Mouse (Mus musculus) kidney, embryonic 16.5 days (tissue): ENCODE measurements around the gene Mbnl2. TPM values are rescaled to one million over a fixed set of nuclear protein-coding genes. Genes with fewer than 3 reads are reported as not detected.

Experiments used
- ATAC-seq: fragments of 200-750 bp; cut with Nextera tagmentation; 2 replicates; pipeline ENCODE4 v1.8.0; 2017; ENCODE audit warnings: moderate TSS enrichment; ENCODE audit not compliant: low FRiP score, low TSS enrichment
- H3K27ac ChIP-seq: fragments of 300-500 bp; sonication (generic); 2 replicates; pipeline ENCODE4 v1.5.1; 2014; ENCODE audit warnings: low read length
- H3K27me3 ChIP-seq: fragments of 300-500 bp; sonication (generic); 2 replicates; pipeline ENCODE4 v1.6.1; 2014; ENCODE audit warnings: low read length, control low read depth, mixed read lengths; ENCODE audit not compliant: insufficient read depth
- H3K36me3 ChIP-seq: fragments of 300-500 bp; sonication (generic); 2 replicates; pipeline ENCODE4 v1.6.1; 2014; ENCODE audit warnings: low read length, control low read depth, mixed read lengths; ENCODE audit not compliant: insufficient read depth
- H3K4me1 ChIP-seq: fragments of 300-500 bp; sonication (generic); 2 replicates; pipeline ENCODE4 v1.6.1; 2014; ENCODE audit warnings: low read length, control low read depth, mixed read lengths; ENCODE audit not compliant: insufficient read depth
- H3K4me2 ChIP-seq: fragments of 300-500 bp; sonication (generic); replicated peaks from 2 replicates; pipeline ENCODE4 v1.6.1; 2014; ENCODE audit warnings: low read depth, low read length
- H3K4me3 ChIP-seq: fragments of 300-500 bp; sonication (generic); 2 replicates; pipeline ENCODE4 v1.5.1; 2014; ENCODE audit warnings: mild to moderate bottlenecking, low read length
- H3K9ac ChIP-seq: fragments of 300-500 bp; sonication (generic); replicated peaks from 2 replicates; pipeline ENCODE4 v1.6.1; 2014; ENCODE audit warnings: low read length
- H3K9me3 ChIP-seq: fragments of 300-500 bp; sonication (generic); 2 replicates; pipeline ENCODE4 v1.6.1; 2016; ENCODE audit warnings: low read length, control low read depth
- WGBS: fragments of 180-500 bp; shearing (Covaris S2); extraction: QIAGEN DNeasy Blood & Tissue Kit; methylation state at CpG from one replicate; pipeline ENCODE4 v1.1.7; 2014; 5-methylcytosine and 5-hydroxymethylcytosine counted together
- polyA plus RNA-seq: library from polyadenylated mRNA; unstranded; fragments of >200 nt; fragmentation: Nextera tagmentation; extraction: Ambion mirVana; gene quantifications from 2 replicates; pipeline ENCODE4 v1.2.1, GENCODE M21; 2015

The Mbnl2 gene
- polyA plus RNA-seq, 1 experiment from 2014 or later = 103 TPM

DNA sequence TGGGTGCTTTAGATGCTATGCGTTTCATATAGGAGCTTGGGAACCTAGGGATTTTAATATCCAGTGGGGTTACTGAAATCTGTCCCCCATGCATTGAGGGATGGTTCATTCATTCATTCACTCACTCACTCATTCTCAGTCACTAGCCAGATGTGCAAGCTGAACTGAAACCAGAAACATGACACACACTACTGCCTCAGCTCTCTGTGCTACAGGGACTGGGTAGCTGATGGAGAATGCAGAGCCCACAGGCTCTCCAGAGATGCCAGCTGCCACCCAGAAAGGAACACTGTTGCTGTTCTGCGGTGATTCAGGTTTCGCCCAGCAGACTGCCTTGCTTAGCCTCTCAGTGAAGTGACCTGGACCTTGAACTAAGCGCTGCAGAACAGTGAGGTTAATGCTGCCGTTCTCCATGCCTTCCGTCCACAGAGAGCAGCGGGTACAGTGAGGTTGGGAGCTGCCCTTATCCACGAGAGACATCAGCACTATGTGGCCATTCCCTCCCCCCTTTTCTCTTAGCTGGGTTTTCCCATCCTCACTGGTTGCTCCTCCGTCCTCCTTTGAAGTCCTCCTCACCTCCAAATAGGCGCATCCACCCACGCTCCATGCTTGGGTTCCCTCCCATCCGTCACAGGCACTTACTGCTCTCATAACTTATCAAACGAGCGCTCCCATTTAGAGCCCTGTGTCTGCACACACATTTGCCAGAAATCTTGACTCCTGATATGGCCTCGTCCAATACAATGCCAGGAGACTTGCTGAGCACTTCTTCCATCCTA is 58.2 kb downstream of the Mbnl2 start:
- Histone ChIP-seq H3K9me3 (no peaks in the 10 kb centered on the region), H3K4me2 (no peak overlapping the region), H3K4me1 (peaks cover 65% of the 10 kb centered on the region), H3K4me3 (no peak overlapping the region), H3K9ac (no peak overlapping the region), H3K27ac (0 out of 2 replicates have a peak overlapping the region, but pooled peaks have one; percentile 21), H3K36me3 (peaks cover 6% of the 10 kb centered on the region; the same call in 1 of the 2 replicates), H3K27me3 (no peaks in the 10 kb centered on the region)
- ATAC-seq = no peak
- 62% methylated on average over 15 of the region's 15 CpGs for WGBS

DNA sequence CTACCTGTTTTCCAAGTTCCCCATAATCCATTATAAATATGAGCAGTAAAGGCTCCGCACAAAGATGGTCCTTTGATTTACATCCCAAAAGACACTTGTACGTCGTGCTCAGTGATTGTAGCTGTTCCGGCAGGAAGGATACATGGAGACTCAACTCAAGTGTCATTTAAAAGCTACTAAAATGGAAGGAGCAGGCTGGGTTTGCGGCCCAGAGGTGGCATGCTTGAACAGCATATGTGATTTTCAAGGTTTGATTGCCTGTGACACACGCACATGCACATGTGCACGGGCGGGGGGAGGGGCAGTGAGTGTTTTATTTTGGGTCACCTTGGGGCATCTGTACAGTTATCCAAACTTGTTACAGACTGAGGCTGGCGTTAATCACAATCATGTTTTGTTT is 59.9 kb downstream of the Mbnl2 start:
- H3K9me3 ChIP-seq = no peaks in the 10 kb centered on the region
- no peak overlapping the region for H3K9ac ChIP-seq
- ATAC-seq = no peak
- peaks cover 64% of the 10 kb centered on the region for H3K4me1 ChIP-seq
- H3K4me2 ChIP-seq = no peak overlapping the region
- WGBS = 48% methylated on average over 9 of the region's 9 CpGs
- H3K27ac ChIP-seq = no peak overlapping the region
- no peak overlapping the region for H3K4me3 ChIP-seq
- no peaks in the 10 kb centered on the region for H3K27me3 ChIP-seq
- H3K36me3 ChIP-seq = peaks cover 6% of the 10 kb centered on the region; the same call in 1 of the 2 replicates

DNA sequence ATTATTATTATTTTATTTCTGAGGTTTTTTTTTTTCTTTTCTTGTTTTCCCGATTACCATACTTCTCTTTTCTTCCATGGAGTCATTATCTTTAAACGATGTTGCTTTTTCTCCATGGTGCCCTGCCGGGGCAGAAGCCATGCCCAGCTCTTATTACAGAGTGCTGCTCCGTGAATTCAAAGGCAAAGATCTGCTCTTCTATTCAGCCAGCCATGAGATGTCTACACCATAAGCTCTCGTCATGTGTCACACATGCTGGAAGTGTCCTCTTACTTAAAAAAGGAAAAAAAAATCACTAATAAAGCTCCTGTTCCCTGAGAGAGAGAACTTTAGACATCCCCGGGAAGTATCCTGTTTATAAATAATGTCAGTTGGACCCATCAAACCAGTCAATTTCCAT is 60.4 kb downstream of the Mbnl2 start:
- Histone ChIP-seq H3K27ac (peak overlapping the region; percentile 70), H3K4me1 (peaks cover 59% of the 10 kb centered on the region), H3K9ac (no peak overlapping the region), H3K4me2 (no peak overlapping the region; the same call in 1 of the 2 replicates), H3K27me3 (no peaks in the 10 kb centered on the region), H3K9me3 (no peaks in the 10 kb centered on the region), H3K4me3 (no peak overlapping the region), H3K36me3 (peaks cover 4% of the 10 kb centered on the region; the same call in 1 of the 2 replicates)
- 31% methylated on average over 6 of the region's 6 CpGs for WGBS
- peak; percentile 53; the same call in 1 of the 2 replicates for ATAC-seq

DNA sequence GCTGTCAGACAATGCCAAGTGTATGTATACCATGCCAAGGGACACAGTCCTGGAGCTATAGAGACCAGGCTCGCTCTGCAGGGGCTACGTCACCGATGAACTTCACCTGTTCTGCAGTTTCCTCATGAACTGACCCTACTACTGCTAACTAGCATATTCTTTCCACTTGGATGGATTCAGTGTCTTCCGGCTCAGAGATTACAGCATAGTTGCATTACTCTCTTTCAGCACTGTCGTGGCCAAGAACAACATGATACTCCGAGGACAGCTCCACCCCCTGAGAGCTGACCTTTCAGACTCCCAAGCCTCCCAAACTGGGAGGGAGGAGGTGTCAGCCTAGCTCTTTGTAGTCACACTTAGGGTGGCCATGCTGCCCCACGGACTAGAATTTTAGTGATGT is 60.9 kb downstream of the Mbnl2 start:
- peaks cover 56% of the 10 kb centered on the region for H3K4me1 ChIP-seq

DNA sequence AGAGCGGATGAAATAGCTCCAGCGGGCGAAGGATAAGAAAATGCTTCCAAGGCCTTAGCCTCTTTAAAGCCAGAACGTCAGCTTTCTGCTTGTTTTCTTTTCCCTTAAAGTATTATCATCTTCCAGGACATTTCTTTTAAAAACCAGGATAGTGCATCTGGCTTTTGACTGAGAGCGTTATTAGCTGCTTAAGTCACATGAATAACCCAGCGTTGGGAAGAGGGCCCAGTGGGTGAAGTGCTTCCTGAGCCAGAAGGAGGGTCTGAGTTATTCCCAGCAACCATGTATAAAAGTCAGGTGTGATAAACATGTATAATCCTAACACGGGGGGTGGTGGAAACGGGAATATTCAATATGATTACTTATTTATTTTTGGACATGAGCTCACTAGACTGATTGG is 61.4 kb downstream of the Mbnl2 start:
- H3K9me3 ChIP-seq = no peaks in the 10 kb centered on the region
- H3K4me2 ChIP-seq = no peak overlapping the region
- H3K4me1 ChIP-seq = peaks cover 56% of the 10 kb centered on the region
- H3K9ac ChIP-seq = no peak overlapping the region
- 67% methylated on average over 8 of the region's 8 CpGs for WGBS
- no peaks in the 10 kb centered on the region for H3K27me3 ChIP-seq
- ATAC-seq = no peak
- no peak overlapping the region for H3K4me3 ChIP-seq
- peak overlapping the region; percentile 70 for H3K27ac ChIP-seq
- H3K36me3 ChIP-seq = no peaks in the 10 kb centered on the region

More for the DNA sequence above, 60.9 kb downstream of the Mbnl2 start:
- Histone ChIP-seq H3K27ac (peak overlapping the region; percentile 70), H3K9ac (no peak overlapping the region; the same call in 1 of the 2 replicates), H3K9me3 (no peaks in the 10 kb centered on the region), H3K4me2 (no peak overlapping the region; the same call in 1 of the 2 replicates), H3K27me3 (no peaks in the 10 kb centered on the region), H3K4me3 (no peak overlapping the region), H3K36me3 (no peaks in the 10 kb centered on the region)
- WGBS = 20% methylated on average over 7 of the region's 7 CpGs
- peak; percentile 87 for ATAC-seq

DNA sequence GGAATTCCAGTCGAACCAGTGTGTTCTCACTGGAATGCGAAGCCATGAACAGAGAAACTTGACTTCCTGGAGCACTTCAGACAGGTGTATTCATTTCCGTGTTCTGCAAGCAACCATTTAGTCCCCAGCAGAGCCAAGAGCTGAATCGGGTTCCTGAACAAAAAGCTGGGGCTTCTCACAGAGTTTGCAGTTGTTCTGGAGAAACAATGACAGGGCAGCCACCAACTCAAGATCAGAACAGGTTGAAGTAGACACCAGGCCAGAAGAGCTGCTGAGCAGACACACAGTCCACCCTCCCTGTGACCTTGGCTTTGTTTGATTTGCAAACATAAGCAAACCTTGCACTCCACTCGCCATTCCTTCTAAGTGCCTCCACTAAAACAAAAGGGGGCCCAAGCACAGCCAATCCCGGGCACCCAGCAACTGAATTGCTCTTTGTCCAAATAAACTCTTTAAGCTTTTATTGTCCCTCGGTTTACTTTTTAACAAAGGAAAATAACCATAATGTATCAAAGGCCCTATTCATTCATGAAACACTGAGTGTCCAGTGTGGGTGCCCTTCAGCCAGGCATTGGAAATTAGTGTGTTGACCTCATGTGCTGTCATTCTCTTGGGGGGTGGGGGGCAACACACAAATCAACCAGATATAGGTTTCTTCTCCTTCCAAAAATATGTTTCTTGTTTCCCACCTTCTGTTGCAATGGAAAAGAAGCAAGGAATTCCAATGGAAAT is 62.4 kb downstream of the Mbnl2 start:
- 44% methylated on average over 7 of the region's 7 CpGs for WGBS
- Histone ChIP-seq H3K9ac (no peak overlapping the region), H3K36me3 (no peaks in the 10 kb centered on the region), H3K4me3 (no peak overlapping the region), H3K4me2 (no peak overlapping the region; the same call in 1 of the 2 replicates), H3K4me1 (peaks cover 56% of the 10 kb centered on the region), H3K27me3 (no peaks in the 10 kb centered on the region), H3K9me3 (no peaks in the 10 kb centered on the region), H3K27ac (peak overlapping the region; percentile 76)
- no peak for ATAC-seq

DNA sequence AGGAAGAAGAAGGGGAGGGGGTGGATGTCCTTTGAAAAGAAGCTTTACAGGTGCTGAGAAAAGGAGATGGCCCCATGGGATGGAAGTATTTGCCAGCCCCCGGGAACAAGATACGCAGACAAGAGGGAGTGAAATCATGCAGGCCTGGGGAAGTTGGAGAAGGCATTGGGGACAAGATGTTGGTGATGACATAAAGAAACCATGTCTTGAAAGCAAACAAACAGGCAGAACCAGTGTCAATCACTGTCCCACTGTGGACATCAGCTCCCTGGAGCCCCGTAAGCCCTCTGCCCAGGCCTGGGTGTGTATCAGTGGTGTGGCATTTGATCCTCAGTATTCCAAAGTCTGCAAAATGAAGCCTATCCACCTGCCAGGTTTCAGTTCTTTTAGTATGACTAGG is 63.2 kb downstream of the Mbnl2 start:
- Histone ChIP-seq H3K4me1 (peaks cover 48% of the 10 kb centered on the region), H3K36me3 (no peaks in the 10 kb centered on the region), H3K9ac (no peak overlapping the region), H3K27ac (no peak overlapping the region), H3K4me3 (no peak overlapping the region), H3K27me3 (no peaks in the 10 kb centered on the region), H3K9me3 (no peaks in the 10 kb centered on the region), H3K4me2 (no peak overlapping the region)
- no peak for ATAC-seq
- 68% methylated on average over 3 of the region's 3 CpGs for WGBS

DNA sequence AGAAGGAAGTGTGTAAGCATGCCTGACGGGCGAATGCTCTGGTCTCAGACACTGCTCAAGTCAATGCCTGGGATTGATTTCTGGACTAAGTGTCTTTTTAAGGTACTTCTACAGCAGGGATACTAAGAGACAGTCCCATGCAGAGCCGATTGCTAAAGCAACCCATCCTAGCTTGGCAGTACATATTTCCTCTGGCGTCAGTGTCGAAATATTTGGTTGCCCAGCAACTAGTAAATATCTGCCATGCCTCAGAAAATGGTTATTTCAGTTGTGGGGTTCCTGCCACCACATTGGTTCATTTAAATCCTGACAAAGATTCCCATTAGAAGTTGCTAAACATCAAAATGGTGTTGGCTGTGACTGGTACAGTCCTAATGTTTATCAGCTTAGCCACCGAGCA is 66.4 kb downstream of the Mbnl2 start:
- Histone ChIP-seq H3K9ac (no peak overlapping the region), H3K4me2 (no peak overlapping the region), H3K27me3 (no peaks in the 10 kb centered on the region), H3K27ac (no peak overlapping the region), H3K4me1 (peaks cover 18% of the 10 kb centered on the region), H3K4me3 (no peak overlapping the region), H3K36me3 (peaks cover 13% of the 10 kb centered on the region), H3K9me3 (peaks cover 11% of the 10 kb centered on the region)
- WGBS = 91% methylated on average over 6 of the region's 6 CpGs
- ATAC-seq = no peak

DNA sequence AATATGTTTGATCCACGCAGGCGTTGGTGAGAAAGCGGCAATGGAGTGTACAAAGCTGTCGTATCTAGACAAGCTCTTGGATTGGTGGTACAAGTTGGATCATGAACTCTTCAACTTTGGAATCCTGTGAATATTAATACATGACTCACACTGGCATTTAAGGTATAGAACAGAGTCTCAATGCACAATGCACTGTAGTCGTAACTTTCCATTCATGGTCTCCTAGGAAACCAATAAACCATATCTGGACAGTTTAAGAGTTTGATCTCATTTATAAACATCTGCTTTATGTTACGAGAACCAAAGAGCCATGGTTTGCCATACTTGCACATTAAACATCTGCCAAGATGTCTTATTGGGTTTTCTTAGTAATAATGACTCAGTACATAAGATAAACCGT is 66.9 kb downstream of the Mbnl2 start:
- no peak for ATAC-seq
- whole genome bisulfite sequencing = 81% methylated on average over 7 of the region's 7 CpGs

DNA sequence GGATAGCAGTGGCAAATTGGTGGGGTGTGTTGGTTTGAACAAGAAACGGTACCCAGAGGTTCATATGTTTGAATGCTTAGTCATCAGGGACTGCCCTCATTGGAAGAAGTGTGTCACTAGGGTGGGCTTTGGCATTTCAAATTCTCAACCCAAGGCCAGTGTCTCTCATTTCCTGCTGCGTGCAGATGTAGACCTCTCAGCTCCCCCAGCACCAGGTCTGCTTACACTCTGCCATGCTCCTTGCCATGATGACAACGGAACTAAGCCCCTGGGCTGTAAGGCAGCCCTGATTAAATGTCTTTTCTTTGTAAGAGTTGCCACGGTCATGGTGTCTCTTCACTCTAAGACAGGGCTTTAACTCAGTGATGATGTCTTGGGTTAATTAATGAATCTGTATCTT is 69.2 kb downstream of the Mbnl2 start:
- no peak for ATAC-seq
- H3K4me3 ChIP-seq = no peak overlapping the region
- no peaks in the 10 kb centered on the region for H3K4me1 ChIP-seq
- no peak overlapping the region for H3K9ac ChIP-seq
- H3K36me3 ChIP-seq = peaks cover 16% of the 10 kb centered on the region
- H3K9me3 ChIP-seq = peaks cover 11% of the 10 kb centered on the region
- H3K27me3 ChIP-seq = no peaks in the 10 kb centered on the region
- no peak overlapping the region for H3K4me2 ChIP-seq
- WGBS = 96% methylated on average over 4 of the region's 4 CpGs
- H3K27ac ChIP-seq = no peak overlapping the region

More for the DNA sequence above, 66.9 kb downstream of the Mbnl2 start:
- no peak overlapping the region for H3K9ac ChIP-seq
- H3K4me3 ChIP-seq = no peak overlapping the region
- no peaks in the 10 kb centered on the region for H3K27me3 ChIP-seq
- peaks cover 11% of the 10 kb centered on the region for H3K9me3 ChIP-seq
- H3K36me3 ChIP-seq = peaks cover 13% of the 10 kb centered on the region
- no peak overlapping the region for H3K27ac ChIP-seq
- peaks cover 14% of the 10 kb centered on the region for H3K4me1 ChIP-seq
- no peak overlapping the region for H3K4me2 ChIP-seq
